Comparison of ENCODE assay signal across 49 mouse cellular contexts in the genomic region with DNA sequence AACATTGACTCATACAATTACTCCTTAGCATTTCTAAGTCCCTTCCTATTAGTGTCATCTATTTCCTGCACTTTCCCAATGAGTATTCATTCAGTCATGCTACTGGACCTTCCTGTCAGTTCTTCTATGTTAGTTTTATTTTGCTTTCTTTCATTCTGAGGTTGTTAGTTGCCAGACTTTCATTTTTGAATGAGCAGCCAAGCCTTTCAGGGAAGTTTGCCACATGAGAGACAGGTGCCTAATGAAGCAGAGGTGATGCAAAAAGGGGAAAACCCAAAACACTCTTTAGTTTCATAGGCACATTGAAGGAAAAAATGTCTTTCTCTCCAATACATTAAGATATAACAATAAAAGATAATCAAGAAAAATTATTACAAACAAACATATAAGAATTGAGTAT. TPM values are rescaled to one million over a fixed set of nuclear protein-coding genes. Genes with fewer than 3 reads are reported as not detected.
"Had no signal": no experiment of that assay in that cellular context is flagged by ENCODE, and none has a peak within 500 bp of the region (broad histone marks: within the 10 kb centered on the region; RNA-seq: fewer than 3 reads in every experiment).

No protein-coding gene starts in this region.

- H3K36me3 ChIP-seq: heart, embryonic 10.5 days; heart, embryonic 12.5 days; heart, embryonic 13.5 days; heart, embryonic 15.5 days; hindbrain, embryonic 10.5 days; hindbrain, embryonic 12.5 days; hindbrain, embryonic 13.5 days; hindbrain, embryonic 15.5 days; intestine, embryonic 15.5 days; kidney, embryonic 15.5 days had no signal

- H3K27ac ChIP-seq: heart, embryonic 10.5 days; heart, embryonic 13.5 days; heart, embryonic 15.5 days; hindbrain, embryonic 10.5 days; hindbrain, embryonic 12.5 days; hindbrain, embryonic 13.5 days; hindbrain, embryonic 14.5 days; hindbrain, embryonic 15.5 days; hindbrain, postnatal 0 days; intestine, embryonic 15.5 days; kidney, embryonic 15.5 days; kidney, postnatal 0 days; layer of hippocampus, adult 2 months had no signal

- DNase-seq: heart, postnatal 10 days; heart, postnatal 14 days; heart, postnatal 36 days; heart, postnatal 4 days; kidney, adult 11 months; kidney, adult 18-20 months; kidney, adult 2 months; kidney, adult 8-10 months; kidney, adult 9 months; kidney, postnatal 10 days; kidney, postnatal 14 days; kidney, postnatal 25 days; kidney, postnatal 36 days; kidney, postnatal 4 days; layer of hippocampus, adult 9-11 months; layer of hippocampus, postnatal 36 days had no signal

- H3K4me1 ChIP-seq: heart, embryonic 15.5 days; hindbrain, embryonic 10.5 days; hindbrain, embryonic 12.5 days; hindbrain, embryonic 13.5 days; hindbrain, embryonic 15.5 days; intestine, embryonic 15.5 days; kidney, embryonic 15.5 days had no signal

- H3K4me3 ChIP-seq: heart, embryonic 10.5 days; heart, embryonic 12.5 days; heart, embryonic 13.5 days; heart, embryonic 15.5 days; hindbrain, embryonic 10.5 days; hindbrain, embryonic 12.5 days; hindbrain, embryonic 13.5 days; hindbrain, embryonic 15.5 days; intestine, embryonic 15.5 days; kidney, embryonic 15.5 days; layer of hippocampus, adult 2 months had no signal

- H3K9me3 ChIP-seq: heart, embryonic 10.5 days; heart, embryonic 12.5 days; heart, embryonic 13.5 days; heart, embryonic 15.5 days; hindbrain, embryonic 10.5 days; hindbrain, embryonic 12.5 days; hindbrain, embryonic 13.5 days; hindbrain, embryonic 15.5 days; intestine, embryonic 15.5 days; kidney, embryonic 15.5 days had no signal

- H3K9ac ChIP-seq: heart, embryonic 12.5 days; heart, embryonic 13.5 days; heart, embryonic 15.5 days; hindbrain, embryonic 12.5 days; hindbrain, embryonic 13.5 days; hindbrain, embryonic 14.5 days; hindbrain, embryonic 15.5 days; intestine, embryonic 15.5 days; kidney, embryonic 15.5 days had no signal

- H3K27me3 ChIP-seq: hindbrain, embryonic 12.5 days; hindbrain, embryonic 13.5 days; hindbrain, embryonic 15.5 days; intestine, embryonic 15.5 days had no signal

- H3K4me2 ChIP-seq: heart, embryonic 11.5 days; heart, embryonic 12.5 days; heart, embryonic 13.5 days; heart, embryonic 15.5 days; hindbrain, embryonic 12.5 days; hindbrain, embryonic 13.5 days; hindbrain, embryonic 14.5 days; hindbrain, embryonic 15.5 days; intestine, embryonic 15.5 days; kidney, embryonic 15.5 days had no signal

RNA-seq across cellular contexts. Expression of a gene that starts 18.5 kb away (rescaled TPM):
- total RNA-seq: hematopoietic stem cell, adult 5-6 weeks had no signal
- polyA plus RNA-seq: inflammation-experienced regulatory T-cells, adult 6 months had no signal

RNA-seq across cellular contexts. Expression of a gene that starts 36.0 kb away (rescaled TPM):
- total RNA-seq: hematopoietic stem cell, adult 5-6 weeks; layer of hippocampus, adult 18-20 months; layer of hippocampus, adult 2 months; layer of hippocampus, adult 8-10 months; layer of hippocampus, postnatal 10 days; layer of hippocampus, postnatal 14 days; layer of hippocampus, postnatal 25 days; layer of hippocampus, postnatal 36 days; left cerebral cortex, adult 18-20 months had no signal
- polyA plus RNA-seq: heart, embryonic 14.5 days; hindbrain, embryonic 10.5 days; hindbrain, embryonic 11.5 days; hindbrain, embryonic 13.5 days; inflammation-experienced regulatory T-cells, adult 6 months; intestine, postnatal 0 days; kidney, adult 2 months; kidney, embryonic 14.5 days; kidney, embryonic 16.5 days; kidney, postnatal 0 days; large intestine, adult 2 months had no signal

RNA-seq across cellular contexts. Expression of a gene that starts 49.0 kb away (rescaled TPM):
- total RNA-seq: heart, postnatal 10 days; heart, postnatal 14 days; heart, postnatal 25 days; heart, postnatal 36 days; heart, postnatal 4 days; hematopoietic stem cell, adult 5-6 weeks; layer of hippocampus, adult 2 months; layer of hippocampus, postnatal 10 days; layer of hippocampus, postnatal 25 days; left cerebral cortex, adult 18-20 months had no signal
- polyA plus RNA-seq: heart, embryonic 14.5 days; heart, postnatal 0 days; hindbrain, embryonic 10.5 days; hindbrain, embryonic 11.5 days; hindbrain, embryonic 12.5 days; hindbrain, embryonic 13.5 days; hindbrain, embryonic 14.5 days; inflammation-experienced regulatory T-cells, adult 6 months; intestine, embryonic 14.5 days; intestine, embryonic 15.5 days; intestine, embryonic 16.5 days; intestine, postnatal 0 days; kidney, adult 2 months; kidney, embryonic 14.5 days; kidney, embryonic 15.5 days; kidney, embryonic 16.5 days; kidney, postnatal 0 days; large intestine, adult 2 months had no signal
